Comparison of ENCODE assay signal across 8 mouse cellular contexts in the genomic region with DNA sequence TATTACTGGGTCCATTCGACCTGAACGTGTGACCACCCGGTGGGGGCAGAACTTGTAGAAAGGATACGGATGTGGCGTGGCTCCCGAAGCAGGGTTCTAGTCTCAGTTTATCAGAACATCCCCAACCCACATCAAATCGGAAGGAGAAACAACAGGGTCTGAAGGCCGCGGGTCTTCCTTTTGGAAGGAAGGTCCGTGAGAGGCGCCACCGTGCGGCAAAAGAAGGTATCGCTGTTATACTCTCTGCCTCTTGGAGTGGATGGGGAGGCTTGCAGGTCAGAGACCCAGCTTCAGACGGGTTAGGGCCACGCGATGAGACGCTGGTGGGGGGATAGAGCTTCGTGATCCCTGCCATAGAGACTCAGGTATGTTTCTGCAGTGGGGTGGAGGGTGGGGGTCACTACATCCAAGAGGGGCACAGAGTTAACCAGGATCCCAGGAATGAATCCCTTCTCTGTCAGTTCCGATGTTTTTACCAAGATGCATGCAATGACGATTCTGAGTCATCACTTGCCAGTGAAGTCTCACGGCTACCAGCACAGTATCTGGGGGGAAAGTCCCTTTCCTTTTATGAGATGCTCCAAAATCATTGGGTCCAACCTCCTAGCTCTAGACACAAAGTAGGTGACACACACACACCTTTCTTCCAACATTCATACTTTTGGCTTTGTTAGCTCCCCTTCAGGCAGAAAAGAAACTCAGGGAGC. TPM values are rescaled to one million over a fixed set of nuclear protein-coding genes. Genes with fewer than 3 reads are reported as not detected.
DNase-seq lines count a peak whose midpoint lies in the region; ATAC-seq lines count a peak whose summit lies in the region.

No protein-coding gene starts in this region.

- H3K27ac ChIP-seq in midbrain, embryonic 10.5 days (replicated peaks): no peak overlapping the region
- no peak overlapping the region for H3K27ac ChIP-seq in midbrain, embryonic 13.5 days
- peak overlapping the region; percentile 95; the same call in 1 of the 2 replicates for H3K27ac ChIP-seq in embryonic facial prominence, embryonic 13.5 days

- H3K4me2 ChIP-seq in midbrain, embryonic 13.5 days (replicated peaks): no peak overlapping the region
- H3K4me2 ChIP-seq in embryonic facial prominence, embryonic 13.5 days: peak overlapping the region; percentile 37

- H3K9me3 ChIP-seq in midbrain, embryonic 10.5 days (replicated peaks): no peaks in the 10 kb centered on the region
- H3K9me3 ChIP-seq in midbrain, embryonic 13.5 days: no peaks in the 10 kb centered on the region
- no peaks in the 10 kb centered on the region for H3K9me3 ChIP-seq in embryonic facial prominence, embryonic 13.5 days

- DNase-seq in midbrain, embryonic 10.5 days (ENCODE audit: low spot score): peak; percentile 81
- DNase-seq in adrenal gland, postnatal 25 days: peak; percentile 75
- peak; percentile 88 for DNase-seq in induced T-regulatory cell, adult 2 months (ENCODE audit: low read depth)
- peak; percentile 72 for DNase-seq in liver
- peak; percentile 81 for DNase-seq in naive thymus-derived CD4-positive, alpha-beta T cell, adult 2 months (ENCODE audit: low read depth)
- DNase-seq in thymus, postnatal 25 days: peak; percentile 77

- WGBS in midbrain, embryonic 10.5 days: 23% methylated on average over 22 of the region's 22 CpGs
- WGBS in midbrain, embryonic 13.5 days: 22% methylated on average over 22 of the region's 22 CpGs
- 22% methylated on average over 22 of the region's 22 CpGs for WGBS in embryonic facial prominence, embryonic 13.5 days

- peaks cover 21% of the 10 kb centered on the region for H3K4me1 ChIP-seq in midbrain, embryonic 10.5 days
- H3K4me1 ChIP-seq in midbrain, embryonic 13.5 days (replicated peaks): peaks cover 24% of the 10 kb centered on the region
- H3K4me1 ChIP-seq in embryonic facial prominence, embryonic 13.5 days: peaks cover 25% of the 10 kb centered on the region

- no peak overlapping the region for H3K4me3 ChIP-seq in midbrain, embryonic 10.5 days
- no peak overlapping the region for H3K4me3 ChIP-seq in midbrain, embryonic 13.5 days (replicated peaks)
- no peak overlapping the region for H3K4me3 ChIP-seq in embryonic facial prominence, embryonic 13.5 days

- no peaks in the 10 kb centered on the region for H3K36me3 ChIP-seq in midbrain, embryonic 10.5 days
- H3K36me3 ChIP-seq in midbrain, embryonic 13.5 days: no peaks in the 10 kb centered on the region
- no peaks in the 10 kb centered on the region for H3K36me3 ChIP-seq in embryonic facial prominence, embryonic 13.5 days

- no peak; the same call in 1 of the 2 replicates for ATAC-seq in midbrain, embryonic 13.5 days
- ATAC-seq in embryonic facial prominence, embryonic 13.5 days (ENCODE audit: insufficient number of reproducible peaks, insufficient read depth, low FRiP score, low TSS enrichment, low read depth): no peak

- no peak overlapping the region for H3K9ac ChIP-seq in midbrain, embryonic 13.5 days (replicated peaks)
- no peak overlapping the region for H3K9ac ChIP-seq in embryonic facial prominence, embryonic 13.5 days

- peaks cover 23% of the 10 kb centered on the region for H3K27me3 ChIP-seq in midbrain, embryonic 10.5 days (ENCODE audit: low read depth, poor library complexity, severe bottlenecking)
- H3K27me3 ChIP-seq in midbrain, embryonic 13.5 days: peaks cover 10% of the 10 kb centered on the region; the same call in 1 of the 2 replicates
- 0 out of 2 replicates have a peak, but pooled peaks cover 3% of the 10 kb centered on the region for H3K27me3 ChIP-seq in embryonic facial prominence, embryonic 13.5 days

RNA-seq across cellular contexts. Expression of a gene that starts 17.2 kb away (rescaled TPM):
- polyA plus RNA-seq in midbrain, embryonic 10.5 days (2016; fragmentation: Nextera tagmentation; extraction: Ambion mirVana): 34.7 and 35.5 TPM in 2 replicates
- polyA plus RNA-seq in midbrain, embryonic 13.5 days (2015; fragmentation: Nextera tagmentation; extraction: Ambion mirVana): 39.1 and 45.1 TPM in 2 replicates
- 35.3 and 36.6 TPM in 2 replicates for total RNA-seq in adrenal gland, postnatal 25 days (2021)
- 44.7 and 47.7 TPM in 2 replicates for polyA plus RNA-seq in embryonic facial prominence, embryonic 13.5 days (2015; fragmentation: Nextera tagmentation; extraction: Ambion mirVana)

RNA-seq across cellular contexts. Expression of a gene that starts 34.3 kb away (rescaled TPM):
- polyA plus RNA-seq in midbrain, embryonic 10.5 days (2016; fragmentation: Nextera tagmentation; extraction: Ambion mirVana): 0.05 and 0.10 TPM in 2 replicates
- 0.12 TPM in 1 of 2 replicates, not detected in the other for polyA plus RNA-seq in midbrain, embryonic 13.5 days (2015; fragmentation: Nextera tagmentation; extraction: Ambion mirVana)
- 0.33 TPM in 1 of 2 replicates, not detected in the other for total RNA-seq in adrenal gland, postnatal 25 days (2021)
- 0.10 and 0.28 TPM in 2 replicates for polyA plus RNA-seq in embryonic facial prominence, embryonic 13.5 days (2015; fragmentation: Nextera tagmentation; extraction: Ambion mirVana)

RNA-seq across cellular contexts. Expression of a gene that starts 55.3 kb away (rescaled TPM):
- 61.5 and 72.5 TPM in 2 replicates for polyA plus RNA-seq in midbrain, embryonic 10.5 days (2016; fragmentation: Nextera tagmentation; extraction: Ambion mirVana)
- polyA plus RNA-seq in midbrain, embryonic 13.5 days (2015; fragmentation: Nextera tagmentation; extraction: Ambion mirVana): 133 and 144 TPM in 2 replicates
- total RNA-seq in adrenal gland, postnatal 25 days (2021): 56.4 and 57.6 TPM in 2 replicates
- 60.3 and 65.5 TPM in 2 replicates for polyA plus RNA-seq in embryonic facial prominence, embryonic 13.5 days (2015; fragmentation: Nextera tagmentation; extraction: Ambion mirVana)
